Mouse (Mus musculus) ES-Bruce4 (cell line): ENCODE data around the gene Ttll9.

Experiments
- CTCF ChIP-seq: IDR thresholded peaks from one replicate; pipeline ENCODE4 v1.8.1; 2011; ENCODE audit warnings: low read depth, low read length
- EP300 ChIP-seq: IDR thresholded peaks from 2 replicates; pipeline ENCODE4 v1.6.1; 2011; ENCODE audit warnings: low read depth, low read length; ENCODE audit not compliant: insufficient read depth
- POLR2A ChIP-seq: IDR thresholded peaks from one replicate; pipeline ENCODE4 v1.8.1; 2011; ENCODE audit warnings: low read length; ENCODE audit not compliant: insufficient read depth

DNA sequence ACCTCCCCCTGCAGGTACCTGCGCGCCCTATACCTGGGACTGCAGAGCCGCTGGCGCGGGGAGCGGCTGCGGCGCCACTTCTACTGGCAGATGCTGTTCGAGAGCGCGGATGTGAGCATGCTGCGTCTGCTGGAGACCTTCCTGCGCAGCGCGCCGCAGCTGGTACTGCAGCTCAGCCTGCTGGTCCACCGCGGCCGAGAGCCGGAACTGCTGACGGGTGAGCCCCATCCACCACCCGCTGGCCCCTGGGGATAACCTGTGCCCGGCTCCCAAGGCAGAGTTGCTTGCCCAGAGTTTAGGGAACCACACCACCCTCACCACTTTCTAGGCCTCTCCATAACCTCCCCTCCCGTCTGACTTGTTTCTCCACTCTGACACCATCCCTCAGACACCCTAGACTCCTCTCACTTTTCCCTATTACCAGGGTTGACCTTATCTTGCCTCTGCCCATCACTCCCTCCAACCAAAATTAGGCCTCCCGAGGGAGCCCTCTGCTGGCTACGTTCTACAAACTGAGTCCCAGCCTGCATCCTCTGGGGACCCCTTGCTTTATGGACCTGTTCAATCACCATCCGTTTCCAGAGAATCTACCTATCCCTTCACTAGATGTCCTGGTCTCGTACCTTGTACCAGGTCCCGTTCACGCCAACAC, 90.5 kb downstream of the Ttll9 start:
- no peak for TF ChIP-seq EP300
- TF ChIP-seq CTCF = peak; percentile 55
- no peak for TF ChIP-seq POLR2A
